Mouse (Mus musculus) embryo, embryonic 11 days (tissue): ENCODE measurements around the gene Fbxw8.

Source experiments
- DNase-seq: peaks from one replicate; pipeline ENCODE4 v3.0.0-alpha.2; 2015

Fbxw8 gene

DNA sequence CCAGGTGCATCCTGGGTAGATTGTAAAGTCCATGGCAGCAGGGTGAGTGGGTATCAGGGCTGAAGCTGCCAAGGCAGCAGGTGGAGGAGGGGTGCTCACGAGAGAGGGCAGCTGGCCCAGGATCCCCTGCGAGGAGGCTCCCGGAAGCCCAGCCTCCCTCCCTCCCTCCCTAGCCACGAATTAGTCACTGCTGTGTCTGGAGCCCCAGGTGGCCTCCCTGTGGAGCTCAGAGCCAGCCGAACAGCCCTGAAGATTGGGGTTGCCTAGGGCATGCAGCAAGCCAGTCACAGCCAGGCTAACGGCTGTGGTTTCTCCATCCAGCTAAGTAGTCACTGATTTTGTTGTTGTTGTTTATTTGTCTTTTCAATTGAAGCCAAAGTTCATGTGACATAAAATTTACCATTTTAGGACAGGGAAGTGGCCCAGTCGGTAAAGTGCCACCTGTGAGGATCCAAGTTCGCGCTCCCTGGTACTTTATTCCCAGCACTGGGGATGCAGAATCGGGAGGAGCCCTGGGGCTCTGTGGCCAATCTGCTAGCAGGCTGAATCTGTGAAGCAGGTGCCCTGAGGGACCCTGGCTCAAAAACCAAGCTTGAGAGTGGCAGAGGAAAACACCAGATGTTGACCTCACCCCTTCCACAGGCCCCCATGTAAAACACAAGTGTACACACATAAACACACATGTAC is 117.3 kb downstream of the Fbxw8 start:
- peak; percentile 71 for DNase-seq

DNA sequence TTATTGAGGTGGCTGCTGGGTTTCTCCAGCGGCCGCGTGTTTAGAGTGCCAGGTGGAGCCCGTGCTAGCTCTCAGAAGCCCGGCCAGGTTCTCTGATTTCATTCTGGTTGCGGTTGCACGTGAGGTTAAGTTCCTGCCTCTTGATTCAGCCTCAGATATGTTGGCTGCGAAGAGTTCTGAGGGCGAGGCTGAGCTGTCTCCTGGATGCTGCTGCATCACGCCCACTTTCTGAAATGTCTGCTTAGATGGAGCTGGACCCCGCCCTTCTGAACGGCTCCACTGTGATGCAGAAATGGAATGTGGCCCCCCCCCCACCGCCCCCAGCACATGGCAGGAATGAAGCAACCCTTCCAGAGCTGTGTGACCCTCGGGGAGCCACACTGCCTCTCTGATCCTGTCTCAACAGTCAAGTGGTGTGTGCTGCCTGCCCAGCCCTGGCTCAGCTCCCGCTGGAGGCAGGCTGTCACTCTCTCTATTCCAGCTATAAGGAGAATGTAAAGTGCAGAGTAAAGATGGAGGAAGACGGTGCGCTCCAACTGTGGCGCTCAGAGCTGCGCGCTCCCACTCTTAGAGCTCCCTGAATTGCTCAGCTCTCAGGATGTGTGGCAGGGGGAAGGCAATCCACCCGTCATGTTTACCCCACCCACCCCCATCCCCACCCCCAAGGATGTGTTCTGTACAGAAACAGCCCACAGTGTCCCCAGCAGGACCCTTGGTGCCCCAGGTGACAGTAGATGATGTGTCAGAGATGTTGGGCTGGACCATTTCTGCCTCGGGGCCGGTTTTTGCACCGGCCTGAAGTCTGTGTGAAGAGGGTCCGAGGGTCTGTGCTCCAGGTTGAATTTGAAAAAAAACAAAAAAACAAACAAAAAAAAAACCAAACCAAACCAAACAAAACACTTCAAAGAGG is 118.1 kb downstream of the Fbxw8 start:
- DNase-seq: no peak

GRCm38 (mm10) chr5:118035786-118036185 is 119.5 kb downstream of the Fbxw8 start:
- DNase-seq: no peak

- no peak for DNase-seq
Measured at GRCm38 (mm10) chr5:118034632-118035031, 120.6 kb downstream of the Fbxw8 start.

DNA sequence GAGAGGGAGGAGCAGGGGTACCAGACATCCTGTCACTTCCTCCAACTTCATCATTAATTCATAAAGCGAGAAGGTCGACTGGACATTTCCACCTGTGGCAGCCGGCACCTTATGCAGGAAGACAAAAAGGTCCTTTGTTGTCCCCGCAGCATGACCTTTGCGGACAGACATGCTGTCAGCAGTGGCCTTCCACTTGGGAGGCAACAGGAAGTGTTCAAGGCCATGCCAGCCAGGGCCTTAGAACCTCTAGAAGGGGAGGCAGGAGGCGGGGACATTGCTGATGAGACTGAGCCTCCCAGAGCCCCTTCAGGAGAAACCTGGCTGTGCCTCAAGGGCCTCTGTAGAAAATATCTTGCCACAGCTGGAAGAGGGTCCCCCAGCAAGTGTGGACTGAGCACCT is 121.5 kb downstream of the Fbxw8 start:
- DNase-seq: no peak

DNA sequence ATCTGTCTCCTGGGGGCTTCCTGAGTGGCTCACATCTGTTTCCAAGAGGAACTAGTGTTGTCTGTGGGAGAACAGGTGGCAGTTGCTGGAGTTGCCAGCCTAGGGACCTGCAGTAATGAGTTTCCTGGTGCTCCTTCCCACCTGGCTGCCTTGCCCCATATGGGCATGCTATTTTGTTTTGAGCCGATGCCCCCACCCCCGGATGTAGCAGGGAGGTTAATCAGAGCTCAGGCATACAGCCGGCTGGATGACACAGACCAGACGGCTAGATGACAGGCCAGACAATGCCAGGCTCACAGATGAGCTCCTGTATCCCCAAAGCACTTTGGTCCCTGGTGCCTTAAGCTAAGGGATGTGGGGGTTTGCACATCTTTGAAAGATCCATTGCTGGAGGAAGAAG is 121.9 kb downstream of the Fbxw8 start:
- DNase-seq: no peak

- DNase-seq: no peak
Measured at GRCm38 (mm10) chr5:118031508-118031907, 123.8 kb downstream of the Fbxw8 start.

DNA sequence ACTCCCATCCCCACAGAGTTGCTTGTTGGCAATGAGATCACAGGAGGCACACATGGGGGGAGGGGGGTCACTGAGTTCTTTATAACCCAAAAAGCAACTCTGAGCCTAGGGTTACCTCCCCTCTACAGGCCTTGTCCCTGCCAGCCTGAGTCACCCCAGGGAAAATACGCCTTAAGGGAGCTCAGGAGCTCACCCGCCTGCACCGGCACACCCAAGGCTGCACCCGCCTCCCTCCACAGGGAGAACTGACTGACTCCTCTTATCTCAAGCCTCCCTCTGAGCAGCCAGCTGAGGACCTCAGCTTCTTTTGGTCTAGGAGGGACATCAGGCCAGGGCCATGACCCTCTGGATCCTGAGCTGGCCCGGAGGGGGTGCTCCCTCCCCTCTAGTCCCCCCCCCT is 124.2 kb downstream of the Fbxw8 start:
- no peak for DNase-seq

- DNase-seq: no peak
Measured at GRCm38 (mm10) chr5:118030022-118030675, 125.1 kb downstream of the Fbxw8 start.

GRCm38 (mm10) chr5:118029420-118029819 is 125.8 kb downstream of the Fbxw8 start:
- no peak for DNase-seq

DNA sequence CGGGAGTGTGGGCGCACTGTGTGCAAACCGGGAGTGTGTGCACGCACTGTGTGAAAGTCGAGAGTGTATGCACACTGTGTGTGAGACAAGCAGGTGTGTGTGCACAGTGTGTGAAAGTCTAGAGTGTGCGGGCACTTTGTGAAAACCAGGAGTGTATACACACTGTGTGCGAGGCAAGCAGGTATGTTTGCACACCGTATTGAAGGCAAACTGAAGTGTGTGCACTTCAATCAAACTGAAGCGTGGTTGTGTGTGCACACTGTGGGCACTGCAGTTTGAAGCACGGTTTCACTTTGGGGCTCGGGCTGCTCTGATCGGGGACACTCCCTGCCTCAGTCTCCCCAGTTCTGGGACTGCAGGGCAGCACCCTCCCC is 126.2 kb downstream of the Fbxw8 start:
- no peak for DNase-seq

GRCm38 (mm10) chr5:118028191-118029034 is 126.9 kb downstream of the Fbxw8 start:
- no peak for DNase-seq

DNA sequence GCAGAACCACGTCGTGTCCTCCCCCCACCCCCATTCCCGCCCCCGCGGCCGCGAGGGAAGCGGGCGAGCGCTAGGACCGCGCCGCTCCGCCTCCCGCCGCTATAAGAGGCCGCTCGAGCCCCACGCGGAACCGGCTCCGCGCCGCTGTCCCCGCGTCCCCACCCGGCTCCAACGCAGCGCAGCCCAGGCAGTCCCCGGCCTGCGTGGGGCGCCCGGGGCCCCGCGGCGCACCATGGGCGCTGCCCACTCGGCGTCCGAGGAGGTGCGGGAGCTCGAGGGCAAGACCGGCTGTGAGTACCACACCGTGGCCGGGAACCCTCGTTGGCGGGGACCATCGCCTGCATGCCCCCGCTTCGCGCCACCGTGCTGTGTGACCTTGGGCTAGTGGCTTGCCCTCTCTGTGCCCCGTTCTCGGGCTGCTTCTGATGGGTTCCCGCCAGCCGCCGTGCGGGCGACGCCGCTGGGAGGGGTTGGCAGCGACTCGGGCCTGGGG is 127.5 kb downstream of the Fbxw8 start, which contains the start of gene Tesc:
Tesc (plus strand) TSS at position 46 of the 493 bp plus-strand sequence.
- DNase-seq: no peak

GRCm38 (mm10) chr5:118027101-118027697 is 128.1 kb downstream of the Fbxw8 start:
- no peak for DNase-seq

GRCm38 (mm10) chr5:118026343-118026742 is 128.9 kb downstream of the Fbxw8 start:
- DNase-seq: no peak

DNA sequence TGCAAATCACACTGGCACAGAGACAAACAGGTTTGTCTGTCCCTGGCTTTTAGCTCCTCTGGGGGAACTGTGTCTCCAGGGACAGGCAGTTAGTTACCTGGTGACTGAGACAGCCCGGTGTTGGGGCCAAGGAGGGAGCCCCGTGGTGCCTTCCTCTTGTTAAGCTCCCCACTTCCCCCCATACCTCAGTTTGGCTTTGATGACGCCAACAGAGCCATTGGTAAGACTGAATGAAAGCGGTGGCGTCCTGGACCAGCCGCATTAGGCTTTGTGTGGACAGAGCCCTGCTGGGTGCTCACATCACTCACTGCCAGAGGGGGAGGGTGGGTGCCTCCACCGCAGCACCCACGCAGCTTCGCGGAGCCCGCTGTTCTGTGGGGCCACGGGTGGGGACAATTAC is 129.4 kb downstream of the Fbxw8 start:
- DNase-seq: no peak

DNA sequence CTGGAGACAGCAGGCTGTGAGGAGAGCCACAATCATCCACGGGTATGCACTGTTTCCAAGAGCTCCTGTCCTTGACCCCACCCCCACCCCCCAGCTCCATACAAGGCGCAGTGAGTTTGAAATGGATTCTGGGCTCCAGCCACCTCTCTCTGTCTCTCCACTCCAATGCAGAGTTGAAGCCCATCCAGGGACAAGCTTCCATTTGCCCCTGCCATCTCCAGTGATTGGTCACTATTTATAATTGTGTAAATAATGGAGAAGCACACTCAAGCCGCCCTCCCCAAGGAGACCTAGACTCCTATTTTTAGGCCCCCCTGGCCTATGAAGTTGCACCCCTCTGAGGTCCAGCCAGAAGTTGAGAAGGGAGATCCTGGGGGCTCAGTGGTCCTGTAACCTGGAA is 132.2 kb downstream of the Fbxw8 start:
- DNase-seq: no peak

- DNase-seq: no peak
Measured at GRCm38 (mm10) chr5:118019905-118020304, 135.4 kb downstream of the Fbxw8 start.

GRCm38 (mm10) chr5:118017527-118017926 is 137.7 kb downstream of the Fbxw8 start:
- no peak for DNase-seq

DNA sequence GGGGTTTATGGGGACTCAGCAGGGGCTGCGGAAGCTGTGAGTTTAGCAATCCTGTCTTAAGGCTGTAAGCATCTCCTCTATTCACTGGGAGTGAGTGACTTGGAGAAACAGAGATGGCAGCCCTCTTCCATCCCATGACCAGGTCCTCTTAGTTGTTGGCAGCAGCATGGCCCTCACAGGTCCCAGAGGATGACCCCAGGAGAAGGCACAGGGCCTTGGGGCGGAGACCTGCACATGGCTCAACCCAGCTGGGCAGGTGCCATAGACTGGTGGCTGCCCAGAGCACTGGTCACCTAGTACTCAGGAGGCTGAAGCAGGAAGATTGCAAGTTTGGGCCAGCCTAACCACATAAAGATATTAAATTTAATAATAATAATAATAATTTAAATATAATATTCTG is 139.6 kb downstream of the Fbxw8 start:
- no peak for DNase-seq

DNA sequence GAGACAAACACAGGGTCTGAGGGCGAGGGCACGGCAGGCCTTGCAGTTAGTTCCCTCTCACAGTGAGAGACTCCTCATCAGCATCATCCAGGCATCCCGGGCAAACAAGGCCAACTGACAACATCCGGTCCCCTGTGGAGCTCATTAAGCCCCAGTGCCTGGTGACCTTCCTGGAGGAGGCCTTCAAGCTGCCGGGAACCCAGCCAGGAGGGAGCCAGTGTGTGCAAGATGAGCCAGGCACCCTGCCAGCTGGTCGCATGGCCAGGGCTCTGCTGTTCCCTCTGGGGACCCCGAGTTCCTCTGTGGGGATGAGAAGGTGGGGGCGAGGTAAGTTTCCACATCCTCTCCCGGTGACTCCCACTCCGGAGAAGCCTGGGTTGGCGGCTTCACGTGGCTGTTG is 140.2 kb downstream of the Fbxw8 start:
- no peak for DNase-seq
